Mouse (Mus musculus) thymus, postnatal 25 days (tissue): ENCODE results near the gene Cadm1.
A peak's percentile ranks its signal among the peaks of the same experiment; 100 is the strongest.

Experiments
- DNase-seq: peaks from one replicate; pipeline ENCODE4 v3.0.0; 2022

Cadm1 gene

GRCm38 (mm10) chr9:47674766-47675713, 145.1 kb downstream of the Cadm1 start:
- no peak for DNase-seq

DNA sequence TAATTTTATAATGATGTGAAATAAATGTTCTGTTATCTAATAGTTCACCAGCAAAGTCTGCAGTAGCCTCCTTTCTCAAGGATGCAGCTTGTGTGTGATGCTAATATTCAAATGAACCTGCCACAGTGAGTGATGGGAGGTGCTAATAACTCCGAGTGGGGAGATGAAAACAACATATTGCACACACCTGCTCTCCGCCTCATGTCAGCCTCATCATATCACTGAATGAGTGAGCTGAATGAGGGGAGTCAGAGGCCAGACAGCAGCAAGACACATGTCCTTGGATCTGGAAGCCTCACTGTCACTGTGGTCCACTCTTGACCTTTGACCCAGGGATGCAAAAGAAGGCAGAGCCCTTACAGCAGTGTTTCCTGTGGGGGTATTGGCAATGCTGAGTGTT, 156.9 kb downstream of the Cadm1 start:
- DNase-seq, result no peak

GRCm38 (mm10) chr9:47687604-47688003, 157.6 kb downstream of the Cadm1 start:
- no peak for DNase-seq

DNA sequence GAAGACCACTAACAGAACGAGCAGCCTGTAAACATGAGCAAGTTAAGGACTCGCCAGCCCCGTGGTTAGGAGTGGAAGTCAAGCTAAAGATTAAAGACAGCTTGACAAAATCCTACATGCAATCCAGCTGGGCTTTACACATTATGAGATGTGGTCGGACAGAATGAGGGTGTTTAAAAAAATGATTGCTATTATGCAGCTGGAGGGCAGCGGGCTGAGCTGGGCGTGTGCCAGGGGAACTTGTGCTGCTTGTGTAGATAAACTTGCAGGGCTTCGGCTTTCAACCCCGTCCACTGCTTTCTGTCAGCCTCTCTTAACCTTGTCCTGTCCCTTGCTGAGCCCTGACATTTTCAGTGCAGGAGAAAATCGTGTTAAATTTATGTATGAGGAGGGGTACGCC, 158.3 kb downstream of the Cadm1 start:
- DNase-seq, result no peak

GRCm38 (mm10) chr9:47692911-47693310, 162.9 kb downstream of the Cadm1 start:
- no peak for DNase-seq

- DNase-seq, result peak; percentile 41
These were observed 169.1 kb downstream of the Cadm1 start for GRCm38 (mm10) chr9:47699026-47699425.

GRCm38 (mm10) chr9:47700021-47700420, 170.0 kb downstream of the Cadm1 start:
- no peak for DNase-seq

- no peak for DNase-seq
These were observed 173.3 kb downstream of the Cadm1 start for GRCm38 (mm10) chr9:47703026-47703876.

DNA sequence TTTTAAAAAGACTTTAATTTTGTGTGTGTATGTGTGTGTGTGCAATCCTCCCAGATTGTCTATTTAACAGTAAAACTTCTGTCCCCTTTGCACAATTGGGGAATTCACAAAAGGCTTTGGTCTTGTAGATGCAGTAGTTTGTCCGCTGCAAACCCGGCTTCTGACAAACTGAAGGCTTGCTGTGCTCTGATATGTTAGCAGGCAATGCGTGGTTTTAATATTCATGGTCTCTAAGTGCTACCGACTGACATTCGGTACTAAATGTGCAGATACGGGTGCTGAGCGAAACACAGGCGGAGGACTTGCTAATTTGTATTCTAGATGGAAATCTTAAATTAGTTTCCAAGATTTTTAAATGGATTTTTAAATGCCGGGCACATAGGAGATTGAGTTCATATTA, 176.4 kb downstream of the Cadm1 start:
- no peak for DNase-seq

DNA sequence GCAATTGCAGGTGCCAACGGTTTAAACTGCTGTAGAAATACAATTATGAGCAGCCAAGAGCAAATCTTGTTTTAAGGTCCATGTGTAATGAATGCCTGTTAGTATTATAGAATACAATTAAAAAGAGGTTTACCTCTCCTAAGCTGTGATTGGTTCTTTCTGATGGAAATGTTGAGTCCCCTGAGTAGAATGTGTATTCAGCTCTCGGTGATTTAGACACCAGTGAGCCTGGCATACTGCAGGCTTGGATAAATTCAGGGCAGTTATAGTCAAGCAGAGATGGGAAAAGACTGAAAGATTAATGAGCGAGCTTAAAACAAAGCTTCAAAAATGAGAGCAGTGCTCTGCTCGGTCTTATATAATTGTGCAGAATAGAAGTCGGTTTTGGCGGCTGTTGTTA, 177.4 kb downstream of the Cadm1 start:
- no peak for DNase-seq

GRCm38 (mm10) chr9:47708299-47708698, 178.3 kb downstream of the Cadm1 start:
- DNase-seq, result peak; percentile 63

- no peak for DNase-seq
These were observed 181.0 kb downstream of the Cadm1 start for GRCm38 (mm10) chr9:47710946-47711345.

DNA sequence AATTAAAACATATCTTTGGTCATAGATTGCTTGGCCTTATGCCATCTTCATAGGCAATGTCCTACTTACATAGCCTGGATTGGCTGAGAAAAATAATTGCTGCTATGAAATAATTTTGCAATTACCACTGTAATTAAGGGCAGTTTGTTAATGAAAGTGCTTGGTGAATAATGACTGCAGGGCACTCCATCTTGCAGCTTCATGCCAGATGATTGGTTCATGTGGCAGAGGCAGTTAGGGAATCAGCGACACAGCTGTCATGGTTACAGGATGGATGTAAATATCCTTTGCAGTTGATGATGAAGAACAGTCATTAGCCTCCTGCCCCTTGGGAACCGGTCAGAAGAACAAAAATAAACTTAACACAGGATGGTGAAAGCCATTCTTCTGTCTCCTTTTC, 184.6 kb downstream of the Cadm1 start:
- DNase-seq, result no peak

- DNase-seq, result no peak
These were observed 185.4 kb downstream of the Cadm1 start for GRCm38 (mm10) chr9:47715415-47715814.

- no peak for DNase-seq
These were observed 186.9 kb downstream of the Cadm1 start for GRCm38 (mm10) chr9:47716883-47717282.

DNA sequence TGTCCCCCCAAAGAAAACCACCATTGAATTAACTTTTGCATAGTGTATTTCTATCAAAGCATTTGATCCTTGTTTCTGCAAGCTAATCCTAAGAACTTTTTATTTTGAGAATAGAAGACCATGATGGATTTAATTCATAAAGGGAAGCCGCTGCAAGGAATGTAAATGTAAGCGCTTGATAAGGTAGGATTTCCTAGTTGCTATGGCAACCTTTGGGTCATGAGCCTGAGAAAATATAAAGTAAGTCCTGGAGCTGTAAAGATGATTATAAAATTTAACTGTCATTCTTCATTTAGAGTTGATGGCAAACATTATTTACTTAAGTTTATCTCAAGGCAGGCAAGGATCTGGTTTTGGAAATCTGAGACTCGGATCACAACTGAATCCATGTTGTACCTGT, 197.6 kb downstream of the Cadm1 start:
- no peak for DNase-seq

- DNase-seq, result no peak
These were observed 198.9 kb downstream of the Cadm1 start for GRCm38 (mm10) chr9:47728852-47729251.

DNA sequence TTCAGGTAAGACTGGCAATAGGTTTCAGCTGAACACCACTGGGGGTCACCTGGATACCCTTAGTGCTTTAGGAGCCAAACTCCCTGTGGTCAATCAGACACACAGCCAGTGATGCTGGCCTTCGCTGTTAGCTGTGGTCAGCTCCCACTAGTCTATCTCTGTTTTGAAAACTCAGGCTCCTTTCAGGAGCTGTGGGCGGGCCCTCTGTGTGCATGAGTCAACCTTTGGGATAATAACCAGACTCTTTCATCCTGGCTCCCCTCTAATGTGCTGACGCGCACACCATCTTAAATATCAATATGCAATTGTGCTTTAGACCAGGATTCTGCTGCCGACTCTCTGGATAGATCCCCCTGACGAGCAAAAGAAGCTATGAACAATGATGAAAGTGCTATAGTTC, 200.3 kb downstream of the Cadm1 start:
- DNase-seq, result no peak

DNA sequence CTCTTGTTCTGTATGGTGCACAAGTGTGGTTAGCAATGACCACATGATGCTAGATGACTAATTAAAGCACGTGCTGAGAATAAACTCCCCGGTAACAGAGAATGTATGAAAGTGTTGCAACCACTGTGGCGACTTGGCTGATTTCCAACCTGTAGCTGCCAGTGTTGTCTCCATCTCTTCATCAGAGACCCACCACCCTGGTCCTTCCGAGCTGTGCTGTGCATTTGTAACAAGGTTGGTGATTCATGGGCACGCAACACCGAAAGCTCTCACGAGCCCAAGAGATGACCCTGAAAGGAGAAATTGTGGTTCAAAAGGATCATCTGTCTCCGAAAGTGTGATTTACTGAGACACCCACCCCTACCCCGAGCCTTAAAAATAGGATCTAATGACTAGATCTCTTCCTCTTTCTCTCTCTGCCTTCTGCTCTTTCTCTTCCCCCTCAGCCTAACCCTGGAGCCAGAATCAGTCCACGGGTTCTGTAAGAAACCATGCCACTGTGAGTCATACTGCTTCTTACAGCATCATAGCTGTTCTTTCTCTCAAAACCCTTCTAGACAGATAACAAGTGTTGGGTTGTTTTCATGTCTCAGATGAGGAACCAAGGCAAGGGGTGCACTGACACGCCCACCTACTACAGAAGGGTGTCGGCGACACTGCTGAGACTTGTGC, 203.9 kb downstream of the Cadm1 start:
- DNase-seq, result peak; percentile 38

GRCm38 (mm10) chr9:47734905-47735304, 204.9 kb downstream of the Cadm1 start:
- no peak for DNase-seq

GRCm38 (mm10) chr9:47738799-47739198, 208.8 kb downstream of the Cadm1 start:
- DNase-seq, result no peak

GRCm38 (mm10) chr9:47739276-47739675, 209.3 kb downstream of the Cadm1 start:
- no peak for DNase-seq

DNA sequence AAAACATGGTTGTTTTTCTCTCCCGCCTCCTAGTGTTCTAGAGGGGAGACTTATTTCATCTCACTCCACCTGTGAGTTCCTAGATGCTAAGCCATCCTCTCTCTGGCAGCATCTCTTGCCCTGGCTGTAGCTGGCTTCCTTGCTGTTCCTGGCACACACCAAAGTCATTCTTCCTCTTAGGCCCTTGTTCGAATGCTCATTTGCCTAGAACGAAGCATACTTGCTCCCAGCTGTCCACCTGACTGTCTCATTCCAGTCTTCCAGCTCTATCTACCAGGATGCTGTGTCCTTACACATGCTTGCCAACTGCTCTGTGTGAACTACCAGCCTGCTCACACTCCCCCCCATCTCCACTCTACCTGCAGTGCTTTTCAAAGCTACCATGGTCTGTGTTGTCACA, 211.8 kb downstream of the Cadm1 start:
- no peak for DNase-seq
